Mouse (Mus musculus) kidney, adult 9 months (tissue): ENCODE results near the gene Mmp10.
A peak's percentile ranks its signal among the peaks of the same experiment; 100 is the strongest.

Experiments
- DNase-seq: peaks from one replicate; pipeline ENCODE4 v3.0.0; 2022

Gene Mmp10

DNA sequence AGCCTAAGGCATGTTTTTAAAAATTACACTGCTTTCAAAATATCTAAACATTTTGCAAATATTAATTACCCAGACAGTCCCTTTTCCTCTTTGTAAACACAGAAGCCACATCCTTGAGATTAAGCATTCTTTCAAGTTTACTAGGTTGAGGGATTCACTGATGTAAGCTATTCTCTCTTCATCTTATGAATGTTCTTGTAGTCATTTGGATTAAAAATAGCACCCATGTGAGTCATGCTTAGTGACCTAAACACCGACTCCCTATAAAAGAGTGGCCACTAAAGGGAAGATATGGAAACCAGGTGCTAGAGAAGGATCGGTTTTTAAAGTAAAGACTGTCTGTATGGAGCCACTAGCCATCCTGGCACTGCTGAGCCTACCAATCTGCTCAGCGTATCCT lies at the start of gene Mmp10:
Gene Mmp10 (plus strand): TSS at position 302 of the 400 bp plus-strand sequence.
- no peak for DNase-seq

DNA sequence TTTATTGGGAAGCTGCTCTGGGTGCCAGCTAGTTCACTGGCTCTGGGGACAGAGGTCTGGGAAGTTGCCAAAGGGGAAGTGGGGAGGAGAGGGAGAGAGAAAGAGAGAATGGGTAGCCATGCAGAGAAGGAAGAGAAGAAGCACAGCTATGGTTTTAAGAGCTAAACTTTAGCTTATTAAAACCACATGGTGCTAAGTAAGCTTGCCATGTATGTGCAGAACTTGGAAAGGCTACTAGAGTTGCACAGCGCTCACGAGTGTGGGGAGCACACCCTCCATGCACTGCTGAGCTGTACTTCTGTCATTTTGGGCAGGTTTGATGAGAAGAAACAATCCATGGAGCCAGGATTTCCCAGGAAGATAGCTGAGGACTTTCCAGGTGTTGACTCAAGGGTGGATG lies 48.9 kb upstream of the Mmp10 start:
- no peak for DNase-seq

DNA sequence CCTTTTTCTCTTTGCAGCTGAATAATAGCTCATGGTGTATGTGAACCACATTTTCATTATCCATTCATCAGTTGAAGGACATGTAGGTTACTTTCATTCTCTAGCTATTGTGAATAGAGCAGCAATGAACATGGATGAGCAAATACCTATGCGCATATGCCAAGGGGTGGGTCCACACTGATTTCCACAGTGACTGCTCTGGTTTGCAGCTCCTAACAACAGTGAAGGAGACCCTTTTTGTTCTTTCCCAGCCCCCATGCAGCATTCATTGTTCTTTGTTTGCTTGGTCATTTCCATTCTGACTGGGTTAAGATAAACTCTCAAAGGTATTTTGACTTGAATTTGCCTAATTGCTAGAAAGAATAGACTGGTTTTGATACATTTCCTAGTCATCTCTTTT lies 31.9 kb upstream of the Mmp10 start:
- no peak for DNase-seq

DNA sequence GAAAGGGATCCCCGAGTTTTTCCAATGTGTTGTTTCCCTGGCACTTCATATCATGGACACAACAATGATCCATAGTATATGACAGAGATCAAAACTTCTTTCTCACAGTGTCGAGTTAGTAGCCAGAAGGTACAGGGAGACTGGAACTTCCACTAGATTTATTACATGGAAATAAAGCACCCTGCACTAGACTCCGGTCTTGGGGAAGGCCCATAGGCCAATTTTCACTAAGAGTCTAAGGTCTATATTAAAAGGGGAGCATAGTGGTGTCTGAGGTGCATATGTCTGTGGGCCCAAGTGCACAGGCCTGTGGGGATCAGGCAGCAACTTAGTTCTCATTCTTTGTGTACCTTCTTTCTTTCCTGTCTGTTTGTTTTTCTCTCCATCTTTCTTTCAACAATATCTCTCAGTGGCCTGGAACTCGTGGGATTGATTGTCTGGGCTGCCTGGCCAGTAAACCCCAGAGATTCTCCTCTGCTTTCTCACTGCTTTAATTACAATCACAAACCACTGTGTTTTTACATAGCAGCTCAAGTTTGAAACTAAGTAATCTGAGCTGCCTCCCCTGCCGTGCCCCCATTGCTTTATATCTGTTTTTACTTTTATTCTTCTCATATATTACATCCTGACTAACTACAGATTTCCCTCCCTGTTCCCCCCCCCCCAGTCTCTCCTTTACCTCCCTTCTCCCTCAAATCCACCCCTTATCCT lies 18.3 kb upstream of the Mmp10 start:
- DNase-seq: no peak

DNA sequence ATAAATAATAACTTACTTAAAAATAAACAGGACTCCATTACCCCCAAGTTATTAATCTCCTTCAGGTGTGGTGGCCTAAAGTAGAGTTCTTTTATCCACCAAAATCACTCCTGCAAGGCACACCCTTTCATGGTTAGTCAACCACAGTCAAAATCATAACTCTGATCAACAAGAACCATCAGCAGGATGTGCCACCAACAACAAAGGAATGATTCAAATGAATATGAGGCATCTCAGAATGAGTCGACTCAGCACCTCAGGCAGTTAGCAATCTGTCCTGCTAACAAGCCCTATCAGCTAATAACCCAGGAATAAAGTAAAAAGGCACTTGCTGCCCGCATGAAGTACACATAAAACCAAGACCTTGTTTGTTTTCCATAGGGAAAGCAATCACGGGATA lies 1.0 kb upstream of the Mmp10 start:
- no peak for DNase-seq

DNA sequence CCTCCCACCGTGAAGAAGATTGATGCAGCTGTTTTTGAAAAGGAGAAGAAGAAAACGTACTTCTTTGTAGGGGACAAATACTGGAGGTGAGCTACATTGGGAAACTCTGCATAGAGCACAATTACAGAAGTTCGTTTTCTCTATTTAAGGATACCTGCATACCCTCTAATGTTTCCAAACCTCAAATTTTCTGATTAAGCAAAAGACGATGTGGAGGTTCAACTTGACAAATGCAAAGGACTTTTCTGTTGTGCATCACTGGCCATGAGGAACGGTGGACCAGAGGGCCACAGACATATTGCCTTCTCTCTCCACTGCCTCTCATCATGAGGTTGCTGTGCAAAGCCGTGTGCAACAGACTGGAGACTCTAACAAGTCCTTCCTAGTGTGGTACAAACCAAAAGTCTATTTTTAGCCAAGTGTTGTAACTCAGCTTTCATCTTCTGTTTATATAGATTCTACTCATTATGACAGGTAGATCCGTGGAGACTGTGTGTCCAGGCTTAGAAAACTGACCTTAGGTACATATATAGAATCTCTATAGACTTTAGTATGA lies 5.2 kb downstream of the Mmp10 start:
- DNase-seq: no peak

DNA sequence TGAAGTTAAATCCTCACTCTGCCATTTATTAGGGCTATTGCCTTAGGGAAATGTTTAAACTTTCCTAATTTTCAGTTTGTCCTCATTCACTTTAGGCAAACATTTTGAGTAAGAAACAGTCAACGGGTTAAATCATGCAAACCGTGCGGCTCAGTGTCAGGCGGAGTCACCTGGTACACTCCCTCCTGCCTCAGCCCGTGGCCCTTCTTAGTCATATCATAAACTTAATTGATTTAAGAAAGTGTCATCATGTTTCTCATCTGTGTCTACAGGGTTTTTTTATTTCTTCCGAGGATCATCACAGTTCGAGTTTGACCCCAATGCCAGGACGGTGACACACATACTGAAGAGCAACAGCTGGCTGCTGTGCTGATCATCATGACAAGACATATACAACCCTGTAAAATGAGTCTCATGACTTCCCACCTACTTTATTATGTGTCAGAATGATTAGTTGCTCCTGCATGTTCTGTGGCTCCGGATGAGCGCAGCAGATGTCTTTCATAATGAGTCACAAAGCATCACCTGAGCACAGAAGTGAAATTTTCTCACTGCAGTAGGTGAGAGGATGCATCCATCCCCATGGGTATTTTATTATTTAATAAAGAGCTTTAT lies 7.6 kb downstream of the Mmp10 start:
- no peak for DNase-seq

DNA sequence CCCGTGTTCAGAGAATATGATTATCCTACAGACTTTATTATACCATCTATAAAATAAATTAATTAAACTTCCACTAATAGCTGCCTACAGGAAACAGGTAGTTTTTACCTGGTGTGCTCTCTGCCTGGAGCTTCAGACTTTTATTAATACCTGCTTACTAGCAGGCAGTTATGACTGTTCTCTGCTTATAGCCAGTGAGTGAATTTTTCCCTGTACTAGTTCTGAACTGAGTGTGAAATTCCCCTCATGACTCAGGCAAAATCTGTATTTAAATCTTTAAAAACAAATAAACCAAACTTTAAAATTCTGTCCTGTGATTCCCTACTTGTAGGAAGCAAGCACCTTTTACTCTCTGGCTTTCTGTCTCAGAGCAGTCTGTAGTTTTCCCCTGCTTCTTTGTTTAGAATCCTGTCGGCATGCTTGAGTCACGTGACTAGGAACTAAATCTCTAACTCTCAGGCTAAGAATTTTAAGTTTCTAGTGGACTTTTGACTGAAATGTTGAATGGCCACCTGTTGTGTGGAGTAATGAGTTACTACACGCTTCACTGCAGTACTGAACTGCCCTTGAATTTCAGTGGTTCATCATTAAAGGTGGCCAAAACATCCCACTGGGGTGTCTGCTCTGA lies 15.9 kb downstream of the Mmp10 start:
- peak; percentile 20 for DNase-seq

DNA sequence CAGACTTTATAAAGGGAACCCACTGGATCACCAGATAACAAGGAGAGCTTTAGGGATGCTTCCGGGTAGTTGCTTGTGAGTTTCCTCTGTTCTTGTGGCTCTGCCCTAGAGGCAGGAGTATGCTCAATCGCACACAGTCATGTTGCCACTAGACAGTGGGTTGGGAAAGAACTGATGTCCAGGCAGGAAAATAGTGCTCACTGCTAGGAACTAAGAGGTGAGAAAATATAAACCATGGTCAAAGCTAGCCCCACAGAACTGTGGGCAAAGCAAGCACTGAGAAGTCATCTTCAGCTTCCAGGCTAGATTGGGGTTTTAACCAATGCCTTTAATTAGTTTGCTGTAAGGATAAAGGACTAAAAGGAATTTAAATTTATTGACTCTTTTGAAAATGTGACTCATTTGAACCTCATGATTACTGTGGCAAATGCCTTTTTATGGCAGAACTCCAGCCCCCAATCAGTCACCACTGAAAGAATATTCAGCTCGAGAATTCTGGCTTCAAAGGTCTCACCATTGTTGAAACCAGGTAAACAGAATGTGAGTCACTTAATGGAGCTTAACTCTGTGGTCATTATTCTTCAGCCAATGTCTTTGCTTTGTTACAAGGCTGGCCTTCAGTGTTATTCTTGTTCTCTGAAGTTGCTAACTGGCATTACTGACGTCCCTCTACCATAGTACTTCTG lies 24.2 kb downstream of the Mmp10 start:
- DNase-seq: no peak

DNA sequence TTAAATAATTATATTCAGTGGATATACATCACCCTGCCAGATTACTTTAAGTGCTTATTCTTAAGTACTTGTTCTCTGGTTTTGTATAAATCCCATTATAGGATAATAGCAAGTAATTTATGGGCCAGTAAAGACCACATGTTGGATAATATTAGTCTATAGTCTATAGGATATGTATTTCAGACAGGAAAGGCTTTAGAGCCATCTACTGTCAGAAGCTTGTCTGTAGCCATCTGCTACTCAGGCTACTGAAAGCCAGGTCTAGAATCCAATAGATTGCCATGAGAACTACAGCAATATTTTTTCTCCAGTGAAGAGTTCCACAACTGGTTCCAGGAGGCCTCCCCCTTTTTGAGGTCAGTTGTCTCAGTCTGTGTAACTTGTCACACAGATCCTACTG lies 40.6 kb downstream of the Mmp10 start:
- DNase-seq: no peak

DNA sequence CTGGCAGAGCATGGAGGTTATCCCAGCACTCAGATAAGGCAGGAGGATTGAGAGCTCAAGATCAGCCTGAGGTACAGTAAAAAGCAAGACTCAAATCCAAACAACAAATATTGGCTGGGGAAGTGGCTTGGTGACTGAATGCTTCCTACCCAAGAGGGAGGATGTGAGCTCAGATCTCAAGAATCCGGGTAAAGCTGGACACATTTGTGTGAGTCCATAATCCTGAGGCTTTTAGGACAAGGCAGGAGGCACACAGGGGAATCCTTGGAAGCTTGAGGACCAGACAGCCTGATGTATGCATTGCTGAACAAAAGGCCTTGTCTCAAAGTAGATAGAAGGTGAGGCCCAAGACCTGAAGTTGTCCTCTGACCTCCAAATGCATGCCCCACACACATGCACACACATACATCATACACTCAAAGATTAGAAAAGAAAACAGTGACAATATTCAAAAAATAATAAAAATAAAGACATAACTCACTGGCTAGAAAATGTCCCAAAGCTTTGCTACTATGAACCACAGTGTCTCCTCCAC lies 42.8 kb downstream of the Mmp10 start:
- DNase-seq: no peak

DNA sequence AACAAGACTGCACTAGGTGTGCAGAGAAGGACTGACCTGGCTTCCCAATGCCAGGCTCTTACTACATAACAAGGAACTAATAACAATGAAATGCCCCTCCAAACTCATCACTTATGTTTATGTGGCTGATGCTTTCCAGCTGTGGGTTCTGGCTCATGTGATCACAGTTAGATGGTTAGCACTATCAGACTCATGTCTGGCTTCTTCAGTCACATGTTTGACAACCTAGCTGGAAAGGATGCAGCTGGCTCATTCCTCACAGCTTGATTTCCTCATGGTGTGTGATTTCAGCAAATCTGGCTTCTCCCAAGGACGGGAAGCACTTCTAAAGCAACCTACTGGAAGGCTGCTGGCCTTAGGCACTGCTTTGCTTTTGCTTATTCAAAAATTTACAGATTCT lies 43.3 kb downstream of the Mmp10 start:
- peak; percentile 26 for DNase-seq

DNA sequence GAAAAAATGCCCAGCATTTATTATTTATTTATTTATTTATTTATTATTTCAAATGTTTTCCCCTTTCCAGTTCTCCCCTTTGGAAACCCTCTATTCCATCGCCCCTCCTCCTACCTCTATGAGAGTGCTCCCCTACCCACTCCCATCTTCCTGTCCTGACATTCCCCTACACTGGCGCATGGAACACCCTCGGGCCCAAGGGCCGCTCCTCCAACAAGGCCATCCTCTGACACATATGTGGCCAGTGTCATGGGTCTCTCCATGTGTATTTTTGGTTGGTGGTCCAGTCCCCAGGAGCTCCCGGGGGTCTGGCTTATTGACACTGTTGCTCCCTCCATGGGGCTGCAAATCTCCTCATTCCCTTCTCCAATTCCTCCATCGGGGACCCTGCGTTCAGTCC lies 43.8 kb downstream of the Mmp10 start:
- DNase-seq: no peak

DNA sequence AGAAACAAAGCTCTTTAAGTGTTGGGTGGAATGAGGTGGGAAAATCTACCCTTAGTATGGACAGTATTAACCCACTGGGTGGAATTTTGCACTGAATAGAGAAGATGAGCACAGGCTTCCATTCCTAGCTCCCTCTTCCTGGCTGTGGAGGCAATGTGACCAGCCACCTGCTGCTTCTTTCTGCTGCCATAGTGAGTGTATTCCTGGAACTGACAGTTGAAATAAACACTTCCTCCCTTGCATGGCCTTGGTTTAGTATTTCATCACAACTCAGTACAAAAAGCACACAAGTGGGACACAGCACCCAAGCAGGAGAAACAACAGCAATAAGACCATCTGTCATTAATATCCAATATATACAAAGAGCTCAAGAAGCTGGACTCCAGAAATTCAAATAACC lies 49.8 kb downstream of the Mmp10 start:
- DNase-seq: no peak

DNA sequence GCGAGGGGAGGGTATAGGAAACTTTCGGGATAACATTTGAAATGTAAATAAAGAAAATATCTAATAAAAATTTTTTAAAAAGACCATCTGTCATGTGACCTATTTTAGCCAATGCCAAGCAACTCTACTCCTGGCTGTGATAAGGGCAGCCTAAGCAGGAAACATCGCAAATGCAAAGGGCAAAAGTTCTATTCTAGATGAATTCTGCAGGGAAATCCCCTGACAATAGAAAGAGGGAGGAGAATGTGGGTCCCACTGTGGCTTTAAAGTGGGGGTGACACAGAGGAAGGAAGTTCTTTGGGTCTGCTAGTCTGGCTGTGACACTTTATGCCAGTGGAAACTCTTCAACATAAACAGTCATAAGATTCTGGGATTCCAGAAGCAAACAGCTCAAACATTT lies 51.4 kb downstream of the Mmp10 start:
- no peak for DNase-seq

DNA sequence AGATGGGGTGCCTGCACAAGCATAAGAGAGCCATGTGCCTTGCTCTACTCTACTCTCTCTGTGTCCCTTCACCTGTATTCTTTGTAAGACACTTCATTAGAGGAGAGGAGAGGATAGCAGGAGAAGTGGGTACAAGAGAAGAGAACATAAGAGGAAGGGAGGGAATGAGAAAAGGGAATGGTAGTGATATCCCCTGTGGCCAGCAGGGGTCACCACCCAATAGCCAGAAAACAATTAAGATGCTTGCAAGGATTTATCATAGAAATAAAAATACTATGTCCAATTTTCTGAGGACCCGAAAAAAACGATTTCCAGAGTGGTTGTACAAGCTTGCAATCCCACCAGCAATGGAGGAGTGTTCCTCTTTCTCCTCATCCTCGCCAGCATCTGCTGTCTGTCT lies 52.2 kb downstream of the Mmp10 start:
- peak; percentile 36 for DNase-seq

DNA sequence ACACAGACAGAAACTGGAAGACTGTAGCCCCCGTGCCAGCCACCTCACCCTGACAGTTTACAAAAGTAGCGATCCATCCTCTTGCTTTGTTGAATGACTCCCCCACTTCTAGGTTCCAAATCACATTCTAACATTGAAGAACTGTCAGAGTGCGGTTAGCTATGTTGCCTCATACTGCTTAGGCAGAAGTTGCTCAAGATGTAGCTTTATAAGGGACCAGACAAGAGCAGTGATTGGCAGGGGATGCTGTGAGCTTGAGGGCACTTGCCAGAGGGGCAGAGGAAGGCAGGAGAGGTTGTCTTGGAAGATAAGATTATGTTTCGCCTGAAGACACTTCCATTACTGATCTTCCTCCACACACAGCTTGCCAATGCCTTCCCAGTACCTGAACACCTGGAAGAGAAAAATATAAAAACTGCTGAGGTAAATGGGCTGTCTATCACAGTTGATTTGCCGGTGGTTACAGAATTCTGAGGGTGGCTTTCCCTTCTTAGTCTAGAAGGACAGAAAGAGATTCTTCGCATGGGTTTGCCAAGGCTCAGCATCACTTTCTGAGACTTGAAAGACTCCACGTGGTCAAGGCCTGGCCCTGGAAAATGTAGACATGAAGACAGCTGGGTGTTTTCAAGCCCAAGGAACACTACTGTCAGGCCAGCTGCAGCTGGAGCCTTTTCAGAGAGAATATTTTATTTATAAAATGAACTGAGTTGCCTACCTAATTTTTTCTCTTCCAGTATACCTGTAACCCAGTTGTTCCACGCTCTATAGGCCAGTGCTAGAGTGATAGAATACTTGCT lies 56.3 kb downstream of the Mmp10 start, which contains the start of gene Mmp8:
Gene Mmp8 (plus strand): TSS at position 236 of the 797 bp plus-strand sequence.
- no peak for DNase-seq
